Mouse (Mus musculus) midbrain, embryonic 13.5 days (tissue): Measurements from ENCODE around the gene Dido1. TPM values are rescaled to one million over a fixed set of nuclear protein-coding genes. Genes with fewer than 3 reads are reported as not detected.
"Not testable (repeated sequence)": the region's sequence is repeated elsewhere in the genome, so short reads cannot be mapped to it uniquely, and the experiment has no call there.

Source experiments
- ATAC-seq: fragments of 200-750 bp; cut with Nextera tagmentation; 2 replicates; pipeline ENCODE4 v1.8.0; 2017; ENCODE audit warnings: mild to moderate bottlenecking, moderate TSS enrichment, moderate library complexity
- H3K27ac ChIP-seq: fragments of 300-500 bp; sonication (generic); 2 replicates; pipeline ENCODE4 v1.5.1; 2015; ENCODE audit warnings: inconsistent platforms, mild to moderate bottlenecking, moderate library complexity
- H3K27me3 ChIP-seq: fragments of 300-500 bp; sonication (generic); 2 replicates; pipeline ENCODE4 v1.6.1; 2015; ENCODE audit warnings: mild to moderate bottlenecking, inconsistent platforms
- H3K36me3 ChIP-seq: fragments of 300-500 bp; sonication (generic); 2 replicates; pipeline ENCODE4 v1.6.1; 2015; ENCODE audit warnings: mild to moderate bottlenecking, inconsistent platforms
- H3K4me1 ChIP-seq: fragments of 300-500 bp; sonication (generic); replicated peaks from 2 replicates; pipeline ENCODE4 v1.6.1; 2015; ENCODE audit warnings: inconsistent platforms
- H3K4me2 ChIP-seq: fragments of 300-500 bp; sonication (generic); replicated peaks from 2 replicates; pipeline ENCODE4 v1.6.1; 2015; ENCODE audit warnings: moderate library complexity, mild to moderate bottlenecking, inconsistent platforms
- H3K4me3 ChIP-seq: fragments of 300-500 bp; sonication (generic); replicated peaks from 2 replicates; pipeline ENCODE4 v1.5.1; 2015; ENCODE audit warnings: mild to moderate bottlenecking, inconsistent platforms
- H3K9ac ChIP-seq: fragments of 300-500 bp; sonication (generic); replicated peaks from 2 replicates; pipeline ENCODE4 v1.6.1; 2015; ENCODE audit warnings: mild to moderate bottlenecking, inconsistent platforms
- H3K9me3 ChIP-seq: fragments of 300-500 bp; sonication (generic); 2 replicates; pipeline ENCODE4 v1.6.1; 2016; ENCODE audit warnings: mild to moderate bottlenecking, inconsistent platforms
- WGBS: fragments of 180-500 bp; shearing (Covaris S2); methylation state at CpG from one replicate; pipeline ENCODE4 v1.1.7; 2015; 5-methylcytosine and 5-hydroxymethylcytosine counted together
- polyA plus RNA-seq: library from polyadenylated mRNA; unstranded; fragments of >200 nt; fragmentation: Nextera tagmentation; extraction: Ambion mirVana; gene quantifications from 2 replicates; pipeline ENCODE4 v1.2.1, GENCODE M21; 2015

Gene Dido1
- polyA plus RNA-seq, 1 experiment from 2014 or later, result 36.3 TPM

DNA sequence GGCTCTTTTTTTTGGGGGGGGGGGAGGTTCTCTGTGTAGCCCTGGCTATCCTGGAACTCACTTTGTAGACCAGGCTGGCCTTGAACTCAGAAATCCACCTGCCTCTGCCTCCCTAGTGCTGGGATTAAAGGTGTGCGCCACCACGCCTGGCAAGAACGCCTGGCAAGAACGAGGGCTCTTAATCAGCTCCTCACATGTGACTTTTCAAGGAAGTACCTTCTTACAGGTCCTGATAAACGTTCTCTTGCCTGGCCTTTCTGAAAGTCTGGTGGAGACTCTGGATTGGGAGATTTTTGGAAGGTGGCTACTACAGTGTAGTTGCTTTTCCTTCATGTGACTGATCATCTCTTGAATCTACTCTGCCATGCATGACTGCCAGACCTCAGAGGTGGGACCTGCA is 12.9 kb upstream of the Dido1 start:
- not testable (repeated sequence) for ATAC-seq, H3K27me3 ChIP-seq, H3K4me2 ChIP-seq, H3K4me1 ChIP-seq, H3K9me3 ChIP-seq, H3K27ac ChIP-seq, H3K9ac ChIP-seq, H3K4me3 ChIP-seq
- 90% methylated on average over 5 of the region's 5 CpGs for WGBS
- H3K36me3 ChIP-seq, result peaks cover 64% of the 10 kb centered on the region

- H3K4me3 ChIP-seq, result no peak overlapping the region
- H3K4me1 ChIP-seq, result peaks cover 26% of the 10 kb centered on the region
- H3K4me2 ChIP-seq, result no peak overlapping the region
- no peaks in the 10 kb centered on the region for H3K9me3 ChIP-seq
- peaks cover 29% of the 10 kb centered on the region for H3K36me3 ChIP-seq
- no peak overlapping the region for H3K9ac ChIP-seq
- 96% methylated on average over 5 of the region's 5 CpGs for WGBS
- no peak overlapping the region for H3K27ac ChIP-seq
- no peaks in the 10 kb centered on the region for H3K27me3 ChIP-seq
- no peak for ATAC-seq
These were observed 2.4 kb upstream of the Dido1 start for GRCm38 (mm10) chr2:180712037-180712689.

DNA sequence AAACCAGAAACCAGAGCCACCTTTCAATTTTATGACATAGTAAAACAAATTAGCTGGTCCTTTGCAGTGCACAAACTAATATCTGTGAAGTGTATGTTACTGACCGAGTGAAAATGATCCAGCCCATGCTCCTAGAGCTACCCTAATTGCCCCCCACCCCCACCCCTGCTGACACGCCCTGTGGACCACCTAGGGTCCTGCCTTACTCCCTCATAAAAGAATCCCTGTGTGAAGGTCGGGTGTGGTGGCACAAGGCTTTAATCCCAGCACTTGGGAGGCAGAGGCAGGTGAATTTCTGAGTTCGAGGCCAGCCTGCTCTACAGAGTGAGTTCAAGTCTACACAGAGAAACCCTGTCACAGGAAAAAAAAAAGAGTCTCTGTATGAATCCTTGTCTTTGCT is 1.7 kb upstream of the Dido1 start:
- peaks cover 23% of the 10 kb centered on the region for H3K36me3 ChIP-seq
- ATAC-seq, result no peak
- WGBS, result 73% methylated on average over 4 of the region's 4 CpGs
- peak overlapping the region; percentile 98 for H3K4me3 ChIP-seq
- H3K4me1 ChIP-seq, result peaks cover 26% of the 10 kb centered on the region
- H3K9me3 ChIP-seq, result no peaks in the 10 kb centered on the region
- peak overlapping the region; percentile 99 for H3K9ac ChIP-seq
- H3K27me3 ChIP-seq, result no peaks in the 10 kb centered on the region
- no peak overlapping the region for H3K27ac ChIP-seq
- peak overlapping the region; percentile 87 for H3K4me2 ChIP-seq

DNA sequence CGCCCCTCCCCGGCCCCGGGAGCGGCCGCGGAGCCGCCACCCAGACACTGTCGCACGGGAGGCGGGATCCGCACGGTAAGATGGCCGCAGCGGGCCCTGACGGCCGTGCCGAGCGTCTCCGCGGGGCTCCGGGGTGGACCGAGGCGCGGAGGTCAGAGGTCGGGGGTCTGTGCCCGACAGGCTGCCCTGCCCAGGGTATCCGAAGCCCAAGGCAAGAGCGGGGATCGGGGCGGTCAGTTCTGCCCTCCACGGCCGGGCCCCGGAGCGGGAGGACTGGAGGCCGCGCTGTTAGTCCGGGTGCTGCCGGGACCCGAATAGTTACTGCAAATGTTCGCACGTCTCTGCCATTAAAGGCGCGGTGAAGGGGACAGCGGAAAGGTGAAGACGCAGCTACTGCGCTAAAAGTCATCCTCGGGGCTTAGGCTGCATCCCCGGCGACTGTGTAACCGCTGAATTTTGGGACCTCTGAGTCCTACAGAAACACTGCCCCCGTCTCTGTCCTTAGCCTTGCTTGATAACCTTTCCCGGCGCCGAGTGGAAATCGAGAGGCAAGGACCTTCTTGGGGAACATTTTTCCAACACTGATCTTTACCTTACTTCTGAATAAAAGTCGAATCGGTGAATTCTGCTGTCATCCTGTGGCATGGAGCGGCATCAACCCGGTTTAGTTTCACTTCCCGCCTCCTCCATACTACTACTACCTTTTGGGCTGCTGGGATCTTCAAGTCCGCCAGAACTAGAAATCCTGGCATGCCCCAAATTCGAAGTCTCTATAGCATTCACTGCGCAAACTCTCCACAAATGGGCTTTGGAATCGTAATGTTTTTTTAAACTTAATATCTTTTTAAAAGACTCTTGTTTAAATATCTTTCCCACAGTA is 717 bp upstream of the Dido1 start:
- H3K27me3 ChIP-seq, result no peaks in the 10 kb centered on the region
- peak overlapping the region; percentile 85 for H3K27ac ChIP-seq
- H3K9me3 ChIP-seq, result no peaks in the 10 kb centered on the region
- peak overlapping the region; percentile 98 for H3K4me3 ChIP-seq
- WGBS, result 2% methylated on average over 64 of the region's 64 CpGs
- ATAC-seq, result no peak
- H3K36me3 ChIP-seq, result peaks cover 16% of the 10 kb centered on the region
- peak overlapping the region; percentile 87 for H3K4me2 ChIP-seq
- peaks cover 26% of the 10 kb centered on the region for H3K4me1 ChIP-seq
- peak overlapping the region; percentile 99 for H3K9ac ChIP-seq

- H3K4me2 ChIP-seq, result peak overlapping the region; percentile 70
- no peaks in the 10 kb centered on the region for H3K9me3 ChIP-seq
- ATAC-seq, result peak; percentile 47
- WGBS, result under 1% methylated on average over 39 of the region's 39 CpGs
- peaks cover 26% of the 10 kb centered on the region for H3K4me1 ChIP-seq
- H3K36me3 ChIP-seq, result peaks cover 8% of the 10 kb centered on the region
- peak overlapping the region; percentile 93 for H3K9ac ChIP-seq
- H3K27ac ChIP-seq, result peak overlapping the region; percentile 84
- H3K4me3 ChIP-seq, result peak overlapping the region; percentile 98
- H3K27me3 ChIP-seq, result no peaks in the 10 kb centered on the region
These were observed 526 bp downstream of the Dido1 start for GRCm38 (mm10) chr2:180709023-180709922.

- 93% methylated on average over 5 of the region's 5 CpGs for WGBS
- no peaks in the 10 kb centered on the region for H3K27me3 ChIP-seq
These were observed 3.8 kb downstream of the Dido1 start for GRCm38 (mm10) chr2:180705975-180706374.

DNA sequence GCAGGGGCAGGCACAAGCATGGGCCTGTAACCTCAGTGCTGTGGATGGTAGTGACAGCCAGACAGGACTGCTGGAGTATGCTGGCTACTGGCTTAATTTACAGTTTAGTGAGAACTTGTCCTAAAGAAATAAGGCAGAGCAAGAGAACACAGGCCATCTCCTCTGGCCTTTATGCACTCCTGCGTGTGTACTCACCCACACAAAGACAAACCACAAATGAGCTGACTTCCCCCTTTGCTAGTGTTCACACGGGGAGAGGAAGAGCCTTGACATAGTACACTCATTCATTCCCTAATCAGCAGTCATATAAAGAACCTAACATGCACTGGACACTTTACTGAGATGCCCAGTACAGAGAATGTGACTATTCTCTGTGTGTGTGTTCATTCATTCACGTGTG is 4.7 kb downstream of the Dido1 start:
- Histone ChIP-seq H3K4me2 (no peak overlapping the region), H3K9ac (no peak overlapping the region), H3K27me3 (no peaks in the 10 kb centered on the region), H3K36me3 (no peaks in the 10 kb centered on the region), H3K9me3 (no peaks in the 10 kb centered on the region), H3K4me1 (peaks cover 36% of the 10 kb centered on the region), H3K27ac (no peak overlapping the region), H3K4me3 (no peak overlapping the region)
- ATAC-seq, result no peak
- WGBS, result 84% methylated on average over 3 of the region's 3 CpGs

More at GRCm38 (mm10) chr2:180705975-180706374, 3.8 kb downstream of the Dido1 start:
- Histone ChIP-seq H3K4me2 (no peak overlapping the region), H3K9ac (no peak overlapping the region), H3K9me3 (no peaks in the 10 kb centered on the region), H3K4me3 (no peak overlapping the region), H3K27ac (no peak overlapping the region), H3K4me1 (peaks cover 30% of the 10 kb centered on the region), H3K36me3 (no peaks in the 10 kb centered on the region)
- ATAC-seq, result no peak

DNA sequence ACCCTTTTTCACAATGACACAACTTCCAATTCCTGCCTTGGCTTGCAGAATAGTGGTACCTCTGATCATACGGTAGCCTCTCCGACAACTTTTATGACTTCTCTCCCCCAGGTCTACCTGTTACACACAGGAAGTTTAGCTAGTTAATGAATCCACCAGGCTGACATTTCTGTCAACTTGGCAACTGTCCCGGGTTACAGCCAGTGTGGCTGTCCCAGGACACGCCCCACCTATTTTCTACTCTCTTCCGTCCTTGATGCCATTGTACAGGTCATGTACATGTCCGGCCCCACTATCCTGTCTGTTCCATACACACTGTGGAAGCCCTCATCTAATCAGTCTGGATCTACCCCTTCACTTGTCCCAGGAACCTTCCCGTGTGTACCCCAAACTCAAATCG is 5.2 kb downstream of the Dido1 start:
- H3K9me3 ChIP-seq, result no peaks in the 10 kb centered on the region
- no peak for ATAC-seq
- no peak overlapping the region for H3K9ac ChIP-seq
- no peaks in the 10 kb centered on the region for H3K36me3 ChIP-seq
- no peak overlapping the region for H3K4me2 ChIP-seq
- H3K4me1 ChIP-seq, result peaks cover 41% of the 10 kb centered on the region
- 90% methylated on average over 8 of the region's 8 CpGs for WGBS
- no peak overlapping the region for H3K27ac ChIP-seq
- H3K4me3 ChIP-seq, result no peak overlapping the region
- no peaks in the 10 kb centered on the region for H3K27me3 ChIP-seq

DNA sequence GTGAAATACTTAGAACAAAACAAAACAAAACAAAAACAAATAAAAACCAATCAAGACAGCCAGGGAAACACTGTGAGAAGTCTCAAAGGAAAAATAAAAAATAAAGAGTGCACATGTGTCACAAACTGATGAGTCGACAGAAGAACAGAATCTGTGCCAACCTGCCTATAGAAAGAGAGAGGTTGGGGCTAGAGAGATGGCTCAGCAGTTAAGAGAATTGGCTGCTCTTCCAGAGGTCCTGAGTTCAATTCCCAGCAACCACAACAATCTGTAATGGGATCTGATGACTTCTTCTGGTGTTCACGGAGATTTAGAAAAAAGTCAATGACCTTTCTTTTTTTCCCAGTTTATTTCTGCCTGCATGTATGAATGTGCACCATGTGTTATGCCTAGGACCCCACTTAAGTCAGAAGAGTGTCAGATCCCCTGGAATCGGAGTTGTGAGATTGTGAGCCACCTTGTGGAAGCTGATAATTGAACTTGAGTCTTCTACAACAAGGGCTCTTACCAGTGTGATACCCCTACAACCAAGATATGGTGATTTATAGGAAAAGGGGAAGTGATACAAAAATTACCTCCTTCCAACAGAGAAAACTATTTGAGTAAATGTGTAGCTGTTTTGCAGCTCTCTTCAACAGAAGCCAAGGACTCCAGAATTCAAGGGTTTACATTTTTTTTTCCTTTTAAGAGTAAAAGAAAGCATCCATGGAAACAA is 6.0 kb downstream of the Dido1 start:
- Histone ChIP-seq H3K36me3 (no peaks in the 10 kb centered on the region), H3K9ac (no peak overlapping the region), H3K4me1 (peaks cover 46% of the 10 kb centered on the region), H3K27ac (no peak overlapping the region), H3K4me2 (no peak overlapping the region), H3K9me3 (no peaks in the 10 kb centered on the region), H3K27me3 (no peaks in the 10 kb centered on the region), H3K4me3 (no peak overlapping the region)
- 83% methylated on average over 3 of the region's 3 CpGs for WGBS
- ATAC-seq, result no peak

GRCm38 (mm10) chr2:180703175-180703574 is 6.6 kb downstream of the Dido1 start:
- WGBS, result 88% methylated on average over 5 of the region's 5 CpGs
- peak overlapping the region; percentile 95; the same call in 1 of the 2 replicates for H3K4me3 ChIP-seq
- no peak for ATAC-seq
- H3K9me3 ChIP-seq, result no peaks in the 10 kb centered on the region
- peak overlapping the region; percentile 97 for H3K4me2 ChIP-seq
- H3K36me3 ChIP-seq, result no peaks in the 10 kb centered on the region
- no peak overlapping the region for H3K9ac ChIP-seq
- H3K27me3 ChIP-seq, result no peaks in the 10 kb centered on the region
- H3K27ac ChIP-seq, result peak overlapping the region; percentile 95; the same call in 1 of the 2 replicates
- peaks cover 44% of the 10 kb centered on the region for H3K4me1 ChIP-seq

DNA sequence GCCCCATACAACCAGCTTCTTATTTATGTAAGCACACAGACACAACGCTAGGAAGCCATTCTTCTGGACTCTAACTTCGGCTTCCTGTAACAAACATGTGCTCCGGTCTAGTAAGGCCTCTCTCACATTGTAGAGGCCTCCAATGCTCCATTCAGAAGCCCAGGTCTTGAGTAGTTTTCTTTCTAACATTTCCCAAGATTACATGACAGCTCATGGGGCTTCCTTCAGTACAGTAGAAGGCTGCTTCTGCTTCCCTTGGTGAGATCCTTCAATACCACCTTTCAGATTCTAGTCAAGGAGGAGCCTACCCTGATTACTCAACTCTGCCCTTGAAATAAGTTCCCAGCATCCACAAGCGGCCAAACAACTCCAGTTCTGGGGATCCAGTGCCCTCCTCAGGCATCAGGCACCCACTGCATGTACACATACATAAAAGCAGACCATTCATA is 7.1 kb downstream of the Dido1 start:
- no peak for ATAC-seq
- Histone ChIP-seq H3K9me3 (no peaks in the 10 kb centered on the region), H3K4me3 (peak overlapping the region; percentile 95), H3K36me3 (no peaks in the 10 kb centered on the region), H3K4me1 (peaks cover 43% of the 10 kb centered on the region), H3K27me3 (no peaks in the 10 kb centered on the region), H3K4me2 (peak overlapping the region; percentile 97), H3K27ac (peak overlapping the region; percentile 95), H3K9ac (peak overlapping the region; percentile 97)
- 41% methylated on average over 4 of the region's 4 CpGs for WGBS
